Mouse (Mus musculus) C2C12 (cell line): ENCODE data around the gene Antxr1. TPM values are rescaled to one million over a fixed set of nuclear protein-coding genes. Genes with fewer than 3 reads are reported as not detected.

Experiments used
- H3K27me3 ChIP-seq: one replicate; pipeline ENCODE4 v1.6.1; 2011; ENCODE audit not compliant: control insufficient read depth, insufficient read depth, insufficient read length
- H3K36me3 ChIP-seq: one replicate; pipeline ENCODE4 v1.6.1; 2011; ENCODE audit not compliant: control insufficient read depth, insufficient read depth
- H3K4me3 ChIP-seq: one replicate; pipeline ENCODE4 v1.5.1; 2011; ENCODE audit warnings: mild to moderate bottlenecking, control low read depth; ENCODE audit not compliant: poor library complexity, insufficient read depth, severe bottlenecking
- H3K79me2 ChIP-seq: one replicate; pipeline ENCODE4 v1.6.1; 2011; ENCODE audit not compliant: control insufficient read depth, insufficient read depth
- H3K79me3 ChIP-seq: one replicate; pipeline ENCODE4 v1.6.1; 2011; ENCODE audit warnings: low read depth, control low read depth
- H3ac ChIP-seq: one replicate; pipeline ENCODE3; 2011; ENCODE audit warnings: low read depth; ENCODE audit not compliant: control insufficient read depth, insufficient read length
- CEBPB ChIP-seq: IDR thresholded peaks from one replicate; pipeline ENCODE4 v1.6.1; 2011; ENCODE audit warnings: low read depth, mild to moderate bottlenecking, control low read depth, moderate library complexity
- CTCF ChIP-seq: IDR thresholded peaks from one replicate; pipeline ENCODE4 v1.5.1; 2011; ENCODE audit not compliant: control insufficient read depth, insufficient read depth, insufficient read length
- FOSL1 ChIP-seq: IDR thresholded peaks from one replicate; pipeline ENCODE4 v1.8.0; 2011; ENCODE audit warnings: mild to moderate bottlenecking, low read length; ENCODE audit not compliant: poor library complexity, insufficient read depth, severe bottlenecking
- MAX ChIP-seq: IDR thresholded peaks from one replicate; pipeline ENCODE4 v1.6.1; 2011; ENCODE audit warnings: mild to moderate bottlenecking, control low read depth
- MYOD1 ChIP-seq: IDR thresholded peaks from one replicate; pipeline ENCODE4 v1.6.1; 2011; ENCODE audit warnings: low read depth; ENCODE audit not compliant: control insufficient read depth, insufficient read length
- MYOG ChIP-seq: IDR thresholded peaks from one replicate; pipeline ENCODE4 v1.6.1; 2011; ENCODE audit not compliant: control insufficient read depth, insufficient read length; ENCODE audit errors: extremely low read depth
- USF1 ChIP-seq: IDR thresholded peaks from one replicate; pipeline ENCODE4 v1.6.1; 2011; ENCODE audit warnings: low read depth, mild to moderate bottlenecking, control low read depth, moderate library complexity
- polyA plus RNA-seq: library from polyadenylated mRNA; unstranded; fragments of >200 nt; fragmentation: generic; extraction: Trizol; gene quantifications from one replicate; pipeline ENCODE4 v1.2.1, GENCODE M21; 2012; ENCODE audit warnings: missing spikeins

Gene Antxr1
- polyA plus RNA-seq, 1 experiment = 12.5 TPM

GRCm38 (mm10) chr6:87186988-87187387 is 148.6 kb downstream of the Antxr1 start:
- no peaks in the 10 kb centered on the region for H3K36me3 ChIP-seq
- no peaks in the 10 kb centered on the region for H3K79me3 ChIP-seq
- no peak overlapping the region for H3ac ChIP-seq
- H3K27me3 ChIP-seq = no peaks in the 10 kb centered on the region
- no peak for TF ChIP-seq MYOG
- TF ChIP-seq MAX = no peak
- TF ChIP-seq CTCF = no peak
- no peak for TF ChIP-seq USF1
- TF ChIP-seq FOSL1 = no peak
- TF ChIP-seq CEBPB = no peak
- TF ChIP-seq MYOD1 = no peak
- H3K79me2 ChIP-seq = no peaks in the 10 kb centered on the region
- H3K4me3 ChIP-seq = no peak overlapping the region

GRCm38 (mm10) chr6:87184418-87184817 is 151.2 kb downstream of the Antxr1 start:
- no peaks in the 10 kb centered on the region for H3K79me3 ChIP-seq
- no peaks in the 10 kb centered on the region for H3K79me2 ChIP-seq
- TF ChIP-seq FOSL1 (no peak), MYOG (no peak), MAX (no peak), CTCF (no peak), MYOD1 (no peak), USF1 (no peak), CEBPB (no peak)
- no peaks in the 10 kb centered on the region for H3K27me3 ChIP-seq
- no peaks in the 10 kb centered on the region for H3K36me3 ChIP-seq
- H3ac ChIP-seq = peak overlapping the region; percentile 37
- no peak overlapping the region for H3K4me3 ChIP-seq

DNA sequence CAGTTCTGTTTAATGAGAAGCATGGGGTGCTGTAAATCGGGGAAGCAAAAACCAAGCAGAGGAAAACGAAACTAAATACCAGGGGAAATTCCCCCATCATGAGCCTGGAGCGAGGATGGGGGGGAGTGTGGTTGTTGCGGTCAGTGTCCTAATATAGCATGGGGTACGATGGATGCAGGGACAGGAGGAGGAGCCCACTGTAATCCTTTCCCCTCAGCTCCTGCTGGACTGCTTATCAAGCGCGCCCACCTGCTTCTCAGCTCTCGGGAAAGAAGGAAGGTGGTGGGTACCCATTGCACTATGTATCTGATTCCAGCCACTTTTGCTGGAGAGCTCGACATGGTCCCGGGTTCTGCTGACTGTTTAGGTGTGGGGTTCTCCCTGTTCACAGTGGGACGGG is 151.6 kb downstream of the Antxr1 start:
- H3K4me3 ChIP-seq = peak overlapping the region; percentile 27
- H3K27me3 ChIP-seq = no peaks in the 10 kb centered on the region
- no peaks in the 10 kb centered on the region for H3K36me3 ChIP-seq
- TF ChIP-seq CTCF (no peak), USF1 (no peak)
- no peaks in the 10 kb centered on the region for H3K79me2 ChIP-seq
- no peaks in the 10 kb centered on the region for H3K79me3 ChIP-seq
- H3ac ChIP-seq = peak overlapping the region; percentile 37

DNA sequence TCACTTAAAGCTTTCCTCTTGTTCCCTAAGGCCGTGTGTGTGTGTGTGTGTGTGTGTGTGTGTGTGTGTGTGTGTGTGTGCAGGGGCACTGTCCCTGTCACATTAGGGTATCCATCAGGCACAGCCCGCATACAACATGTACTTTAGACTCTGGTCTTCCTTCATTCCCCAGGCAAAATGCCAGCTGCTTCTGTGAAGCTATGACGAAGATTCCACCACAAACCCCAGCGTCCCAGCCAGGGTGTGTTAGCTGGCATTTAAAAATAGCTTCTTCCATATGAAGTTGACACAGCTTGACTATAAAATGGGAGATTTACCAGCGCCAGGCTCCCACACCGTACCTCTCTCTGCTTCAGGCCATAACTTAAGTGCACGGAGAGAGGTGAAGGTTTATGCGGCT is 152.5 kb downstream of the Antxr1 start:
- H3K4me3 ChIP-seq = no peak overlapping the region
- H3K27me3 ChIP-seq = no peaks in the 10 kb centered on the region
- TF ChIP-seq CTCF (no peak), MAX (peak; percentile 7)
- H3ac ChIP-seq = peak overlapping the region; percentile 2
- no peaks in the 10 kb centered on the region for H3K79me3 ChIP-seq
- no peaks in the 10 kb centered on the region for H3K36me3 ChIP-seq
- no peaks in the 10 kb centered on the region for H3K79me2 ChIP-seq

DNA sequence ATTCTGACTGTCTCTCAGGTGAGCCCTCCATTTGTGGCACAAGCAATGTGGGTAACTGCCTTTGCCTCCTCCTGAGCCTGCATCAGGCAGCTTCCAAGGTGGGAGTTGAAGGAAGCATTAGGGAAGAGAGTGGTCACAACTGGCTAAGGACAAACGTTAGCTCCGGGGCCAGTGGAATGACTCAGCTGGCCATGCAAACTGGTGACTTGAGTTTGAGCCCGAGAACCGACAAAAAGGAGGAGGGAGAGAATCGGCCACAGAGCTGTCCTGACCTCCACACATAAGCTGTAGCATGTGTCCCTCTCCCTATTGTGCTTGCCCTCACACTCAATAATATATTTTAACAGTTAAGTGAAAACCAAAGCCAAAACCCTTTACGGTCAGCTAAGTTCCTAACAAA is 152.9 kb downstream of the Antxr1 start:
- H3K79me3 ChIP-seq = no peaks in the 10 kb centered on the region
- no peak overlapping the region for H3ac ChIP-seq
- no peak for TF ChIP-seq CTCF
- TF ChIP-seq USF1 = no peak
- TF ChIP-seq CEBPB = no peak
- TF ChIP-seq MYOD1 = no peak
- TF ChIP-seq MYOG = no peak
- no peak for TF ChIP-seq MAX
- TF ChIP-seq FOSL1 = no peak
- H3K4me3 ChIP-seq = no peak overlapping the region
- no peaks in the 10 kb centered on the region for H3K79me2 ChIP-seq
- no peaks in the 10 kb centered on the region for H3K27me3 ChIP-seq
- no peaks in the 10 kb centered on the region for H3K36me3 ChIP-seq

DNA sequence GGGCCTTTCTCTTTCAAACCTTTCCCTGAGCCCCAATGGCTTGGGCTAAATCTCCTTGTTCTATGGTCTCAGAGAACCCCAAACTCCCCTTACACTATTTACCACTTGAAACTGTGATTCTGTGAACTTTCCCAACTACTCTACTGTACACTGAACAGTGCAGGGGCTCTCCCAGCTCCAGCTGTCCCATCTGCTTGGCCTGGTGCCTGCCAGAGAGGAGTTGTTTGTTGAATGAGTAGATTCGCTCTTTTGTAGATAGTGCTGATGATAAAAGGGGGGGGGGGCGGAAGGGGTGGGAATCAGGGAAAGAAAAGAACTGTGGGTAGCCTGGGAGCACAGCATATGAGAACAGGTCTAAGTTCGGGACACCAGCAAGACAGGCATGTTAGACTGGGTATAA is 164.2 kb downstream of the Antxr1 start:
- no peaks in the 10 kb centered on the region for H3K36me3 ChIP-seq

More for the DNA sequence above, 164.2 kb downstream of the Antxr1 start:
- Histone ChIP-seq H3K4me3 (no peak overlapping the region), H3K79me3 (no peaks in the 10 kb centered on the region), H3ac (no peak overlapping the region), H3K79me2 (no peaks in the 10 kb centered on the region), H3K27me3 (no peaks in the 10 kb centered on the region)
- no peak for TF ChIP-seq CTCF
- TF ChIP-seq MAX = no peak
- TF ChIP-seq MYOG = no peak
- no peak for TF ChIP-seq CEBPB
- no peak for TF ChIP-seq USF1
- TF ChIP-seq MYOD1 = no peak
- TF ChIP-seq FOSL1 = no peak
